Mouse (Mus musculus): ENCODE measurements around the gene Vps29. TPM values are rescaled to one million over a fixed set of nuclear protein-coding genes. Genes with fewer than 3 reads are reported as not detected.

Vps29 gene
- polyA plus RNA-seq, 1 experiment: 134 TPM

GRCm38 (mm10) chr5:122392227-122393004, 38.2 kb downstream of the Vps29 start:
- H3K27ac ChIP-seq (ENCODE audit: insufficient read depth, low read depth, low read length): peak overlapping the region; percentile 85
- peaks cover 31% of the 10 kb centered on the region for H3K4me1 ChIP-seq (ENCODE audit: control insufficient read depth, insufficient read depth, low read length)
- peak overlapping the region; percentile 74 for H3K4me3 ChIP-seq (ENCODE audit: insufficient read depth, low read length)
- TF ChIP-seq POLR2A (IDR thresholded peaks at IDR 0.05; ENCODE audit: borderline replicate concordance, low read depth, low read length) (no peak), CTCF (IDR thresholded peaks at IDR 0.05; ENCODE audit: low read depth, low read length) (no peak)

GRCm38 (mm10) chr5:122393887-122394286, 39.7 kb downstream of the Vps29 start:
- TF ChIP-seq POLR2A (IDR thresholded peaks at IDR 0.05; ENCODE audit: borderline replicate concordance, low read depth, low read length): no peak
- peak; percentile 41; the same call in 1 of the 2 replicates for TF ChIP-seq CTCF (IDR thresholded peaks at IDR 0.05; ENCODE audit: low read depth, low read length)
- H3K4me1 ChIP-seq (ENCODE audit: control insufficient read depth, insufficient read depth, low read length): peaks cover 45% of the 10 kb centered on the region
- H3K4me3 ChIP-seq (ENCODE audit: insufficient read depth, low read length): no peak overlapping the region
- H3K27ac ChIP-seq (ENCODE audit: insufficient read depth, low read depth, low read length): no peak overlapping the region

GRCm38 (mm10) chr5:122396791-122397190, 42.6 kb downstream of the Vps29 start:
- TF ChIP-seq POLR2A (IDR thresholded peaks at IDR 0.05; ENCODE audit: borderline replicate concordance, low read depth, low read length): no peak
- no peak for TF ChIP-seq CTCF (IDR thresholded peaks at IDR 0.05; ENCODE audit: low read depth, low read length)
- Histone ChIP-seq H3K27ac (ENCODE audit: insufficient read depth, low read depth, low read length) (peak overlapping the region; percentile 84), H3K4me3 (ENCODE audit: insufficient read depth, low read length) (peak overlapping the region; percentile 20), H3K4me1 (ENCODE audit: control insufficient read depth, insufficient read depth, low read length) (peaks cover 67% of the 10 kb centered on the region)

GRCm38 (mm10) chr5:122397495-122397894, 43.3 kb downstream of the Vps29 start:
- TF ChIP-seq POLR2A (IDR thresholded peaks at IDR 0.05; ENCODE audit: borderline replicate concordance, low read depth, low read length) (no peak), CTCF (IDR thresholded peaks at IDR 0.05; ENCODE audit: low read depth, low read length) (peak; percentile 21; the same call in 1 of the 2 replicates)
- Histone ChIP-seq H3K4me3 (ENCODE audit: insufficient read depth, low read length) (no peak overlapping the region), H3K27ac (ENCODE audit: insufficient read depth, low read depth, low read length) (peak overlapping the region; percentile 84), H3K4me1 (ENCODE audit: control insufficient read depth, insufficient read depth, low read length) (peaks cover 67% of the 10 kb centered on the region)

GRCm38 (mm10) chr5:122399871-122400270, 45.7 kb downstream of the Vps29 start:
- TF ChIP-seq CTCF (IDR thresholded peaks at IDR 0.05; ENCODE audit: low read depth, low read length) (no peak), POLR2A (IDR thresholded peaks at IDR 0.05; ENCODE audit: borderline replicate concordance, low read depth, low read length) (no peak)
- Histone ChIP-seq H3K4me1 (ENCODE audit: control insufficient read depth, insufficient read depth, low read length) (peaks cover 55% of the 10 kb centered on the region), H3K27ac (ENCODE audit: insufficient read depth, low read depth, low read length) (peak overlapping the region; percentile 80), H3K4me3 (ENCODE audit: insufficient read depth, low read length) (no peak overlapping the region)

- TF ChIP-seq POLR2A (IDR thresholded peaks at IDR 0.05; ENCODE audit: borderline replicate concordance, low read depth, low read length): no peak
- TF ChIP-seq CTCF (IDR thresholded peaks at IDR 0.05; ENCODE audit: low read depth, low read length): no peak
- Histone ChIP-seq H3K4me1 (ENCODE audit: control insufficient read depth, insufficient read depth, low read length) (peaks cover 50% of the 10 kb centered on the region), H3K4me3 (ENCODE audit: insufficient read depth, low read length) (peak overlapping the region; percentile 10; the same call in 1 of the 2 replicates), H3K27ac (ENCODE audit: insufficient read depth, low read depth, low read length) (peak overlapping the region; percentile 80)
These were observed 46.6 kb downstream of the Vps29 start for GRCm38 (mm10) chr5:122400628-122401302.

GRCm38 (mm10) chr5:122401303-122401640, 47.1 kb downstream of the Vps29 start:
- peaks cover 47% of the 10 kb centered on the region for H3K4me1 ChIP-seq (ENCODE audit: control insufficient read depth, insufficient read depth, low read length)
- TF ChIP-seq CTCF (IDR thresholded peaks at IDR 0.05; ENCODE audit: low read depth, low read length): peak; percentile 99
- TF ChIP-seq POLR2A (IDR thresholded peaks at IDR 0.05; ENCODE audit: borderline replicate concordance, low read depth, low read length): no peak
- peak overlapping the region; percentile 80 for H3K27ac ChIP-seq (ENCODE audit: insufficient read depth, low read depth, low read length)
- H3K4me3 ChIP-seq (ENCODE audit: insufficient read depth, low read length): no peak overlapping the region

- Histone ChIP-seq H3K27ac (ENCODE audit: insufficient read depth, low read depth, low read length) (no peak overlapping the region), H3K4me3 (ENCODE audit: insufficient read depth, low read length) (no peak overlapping the region), H3K4me1 (ENCODE audit: control insufficient read depth, insufficient read depth, low read length) (peaks cover 38% of the 10 kb centered on the region)
- TF ChIP-seq POLR2A (IDR thresholded peaks at IDR 0.05; ENCODE audit: borderline replicate concordance, low read depth, low read length): no peak
- TF ChIP-seq CTCF (IDR thresholded peaks at IDR 0.05; ENCODE audit: low read depth, low read length): no peak
These were observed 48.0 kb downstream of the Vps29 start for GRCm38 (mm10) chr5:122402160-122402559.

GRCm38 (mm10) chr5:122402772-122403171, 48.6 kb downstream of the Vps29 start:
- TF ChIP-seq CTCF (IDR thresholded peaks at IDR 0.05; ENCODE audit: low read depth, low read length) (no peak), POLR2A (IDR thresholded peaks at IDR 0.05; ENCODE audit: borderline replicate concordance, low read depth, low read length) (no peak)

GRCm38 (mm10) chr5:122403362-122403761, 49.2 kb downstream of the Vps29 start:
- H3K27ac ChIP-seq (ENCODE audit: insufficient read depth, low read depth, low read length): no peak overlapping the region
- no peak overlapping the region for H3K4me3 ChIP-seq (ENCODE audit: insufficient read depth, low read length)
- H3K4me1 ChIP-seq (ENCODE audit: control insufficient read depth, insufficient read depth, low read length): peaks cover 27% of the 10 kb centered on the region
- no peak for TF ChIP-seq CTCF (IDR thresholded peaks at IDR 0.05; ENCODE audit: low read depth, low read length)
- no peak for TF ChIP-seq POLR2A (IDR thresholded peaks at IDR 0.05; ENCODE audit: borderline replicate concordance, low read depth, low read length)

More at GRCm38 (mm10) chr5:122402772-122403171, 48.6 kb downstream of the Vps29 start:
- Histone ChIP-seq H3K4me3 (ENCODE audit: insufficient read depth, low read length) (no peak overlapping the region), H3K4me1 (ENCODE audit: control insufficient read depth, insufficient read depth, low read length) (peaks cover 32% of the 10 kb centered on the region), H3K27ac (ENCODE audit: insufficient read depth, low read depth, low read length) (no peak overlapping the region)
